Mouse (Mus musculus) cortical plate, adult 2 months (tissue): ENCODE data around the gene Scnn1g.

ENCODE experiments used
- CTCF ChIP-seq: fragments of 200-500 bp; IDR thresholded peaks from 2 replicates; pipeline ENCODE4 v1.5.1; 2011; ENCODE audit warnings: mild to moderate bottlenecking, control low read depth, low read length; ENCODE audit not compliant: insufficient read depth; ENCODE audit errors: extremely low read depth
- POLR2A ChIP-seq: fragments of 200-500 bp; IDR thresholded peaks from 2 replicates; pipeline ENCODE4 v1.6.1; 2011; ENCODE audit warnings: mild to moderate bottlenecking, low read length, control low read depth; ENCODE audit not compliant: insufficient read depth; ENCODE audit errors: extremely low read depth

- TF ChIP-seq CTCF (no peak), POLR2A (no peak)
Measured at GRCm38 (mm10) chr7:121689338-121689737, 44.9 kb upstream of the Scnn1g start.
